Mouse (Mus musculus) heart, postnatal 4 days (tissue): ENCODE measurements at regions not wholly inside any gene's neighbourhood (a gene's known extent, or its start where the extent isn't known, plus 50 kb on each side); places are given as distances from the start of the nearest gene placed in this dataset.

ENCODE experiments used
- DNase-seq: peaks from one replicate; pipeline ENCODE4 v3.0.0; 2021

- no peak for DNase-seq
Measured at GRCm38 (mm10) chr5:82472146-82472545, 882.8 kb downstream of the Tecrl start.

GRCm38 (mm10) chr5:82464272-82464671, 890.7 kb downstream of the Tecrl start:
- DNase-seq = no peak

- no peak for DNase-seq
Measured at GRCm38 (mm10) chr5:82441288-82441687, 913.7 kb downstream of the Tecrl start.

- DNase-seq = no peak
Measured at GRCm38 (mm10) chr5:82440126-82440525, 914.9 kb downstream of the Tecrl start.

GRCm38 (mm10) chr5:82420396-82420795, 934.6 kb downstream of the Tecrl start:
- no peak for DNase-seq

GRCm38 (mm10) chr5:82396632-82397234, 958.3 kb downstream of the Tecrl start:
- DNase-seq = no peak

- DNase-seq = no peak
Measured at GRCm38 (mm10) chr5:82361624-82362023, 993.4 kb downstream of the Tecrl start.

- DNase-seq = no peak
Measured at GRCm38 (mm10) chr5:82356336-82356735, 998.7 kb downstream of the Tecrl start.

- no peak for DNase-seq
Measured at GRCm38 (mm10) chr5:82351089-82351488, 1003.9 kb downstream of the Tecrl start.

- peak; percentile 70 for DNase-seq
Measured at GRCm38 (mm10) chr5:82346672-82347071, 1008.3 kb downstream of the Tecrl start.

GRCm38 (mm10) chr5:82324354-82324753, 1030.6 kb downstream of the Tecrl start:
- no peak for DNase-seq

GRCm38 (mm10) chr5:82319709-82320333, 1035.2 kb downstream of the Tecrl start:
- no peak for DNase-seq

GRCm38 (mm10) chr5:82312054-82312453, 1042.9 kb downstream of the Tecrl start:
- DNase-seq = peak; percentile 6

GRCm38 (mm10) chr5:82288069-82288845, 1066.7 kb downstream of the Tecrl start:
- DNase-seq = no peak

- DNase-seq = no peak
Measured at GRCm38 (mm10) chr5:82253356-82254104, 1101.5 kb downstream of the Tecrl start.

GRCm38 (mm10) chr5:82226329-82226728, 1128.7 kb downstream of the Tecrl start:
- no peak for DNase-seq

- DNase-seq = no peak
Measured at GRCm38 (mm10) chr5:82223622-82224021, 1131.4 kb downstream of the Tecrl start.

- no peak for DNase-seq
Measured at GRCm38 (mm10) chr5:82203606-82204005, 1151.4 kb downstream of the Tecrl start.
